Comparison of ENCODE assay signal across 20 mouse cellular contexts in genomic region chr17:10149682-10150402, GRCm38 (mm10).
A peak's percentile ranks its signal among the peaks of the same experiment; 100 is the strongest.
DNase-seq lines count a peak whose midpoint lies in the region; ATAC-seq and TF ChIP-seq lines count a peak whose summit lies in the region.
"Had no signal": no experiment of that assay in that cellular context is flagged by ENCODE, and none has a peak within 500 bp of the region (broad histone marks: within the 10 kb centered on the region; RNA-seq: fewer than 3 reads in every experiment).

No protein-coding gene starts in this region.

- no peak overlapping the region for H3K9ac ChIP-seq in MEL (ENCODE audit: control insufficient read depth, low read depth, low read length, poor library complexity, severe bottlenecking)
- no peak overlapping the region for H3K9ac ChIP-seq in hindbrain, embryonic 14.5 days
- H3K9ac ChIP-seq: embryonic facial prominence, embryonic 15.5 days; hindbrain, embryonic 12.5 days; midbrain, embryonic 12.5 days had no signal

- ATAC-seq in hindbrain, embryonic 14.5 days (ENCODE audit: low FRiP score): no peak
- ATAC-seq: inflammation-experienced regulatory T-cells, adult 6 months had no signal

- TF ChIP-seq RAD21 in MEL (IDR thresholded peaks at IDR 0.05; ENCODE audit: low read depth, low read length): no peak

- peak; percentile 14 for DNase-seq in adrenal gland, postnatal 10 days
- DNase-seq in adrenal gland, postnatal 14 days: no peak
- no peak for DNase-seq in MEL (ENCODE audit: low read depth, low spot score)
- peak; percentile 36 for DNase-seq in lung, adult 2 months
- DNase-seq in lung, postnatal 25 days (ENCODE audit: low spot score): peak; percentile 77
- no peak for DNase-seq in thymus, postnatal 10 days (ENCODE audit: low spot score in 2 of 2)
- no peak for DNase-seq in kidney, adult 18-20 months
- DNase-seq in hindbrain, embryonic 14.5 days (ENCODE audit: low spot score): no peak
- DNase-seq: cerebellum, adult 9-11 months; embryo, embryonic 11 days; heart, postnatal 10 days; kidney, adult 8-10 months; thymus, postnatal 4 days had no signal

- TF ChIP-seq EP300 in MEL (IDR thresholded peaks at IDR 0.05; ENCODE audit: low read depth in 1 of 2, low read length in 2 of 2): no peak

- no peaks in the 10 kb centered on the region for H3K79me2 ChIP-seq in MEL (ENCODE audit: control insufficient read depth, insufficient read depth, low read length, poor library complexity)

- no peaks in the 10 kb centered on the region for H3K4me1 ChIP-seq in MEL (ENCODE audit: control insufficient read depth in 1 of 2, insufficient read depth in 2 of 2, low read length in 2 of 2)
- H3K4me1 ChIP-seq in lung, adult 2 months (ENCODE audit: control insufficient read depth, insufficient read depth, low read length): no peaks in the 10 kb centered on the region
- H3K4me1 ChIP-seq in hindbrain, embryonic 14.5 days (replicated peaks; ENCODE audit: control insufficient read depth, insufficient read depth, low read length): peaks cover 15% of the 10 kb centered on the region; the same call in 1 of the 2 replicates
- H3K4me1 ChIP-seq: embryonic facial prominence, embryonic 15.5 days had no signal

- no peak overlapping the region for H3K4me3 ChIP-seq in MEL (ENCODE audit: control insufficient read depth in 1 of 2, insufficient read depth in 1 of 2, low read depth in 2 of 2, low read length in 2 of 2)
- no peak overlapping the region for H3K4me3 ChIP-seq in lung, adult 2 months (replicated peaks; ENCODE audit: extremely low read depth, low read depth, low read length)
- H3K4me3 ChIP-seq in hindbrain, embryonic 14.5 days (replicated peaks; ENCODE audit: low read length): no peak overlapping the region
- H3K4me3 ChIP-seq: embryonic facial prominence, embryonic 15.5 days; hindbrain, embryonic 12.5 days; midbrain, embryonic 12.5 days had no signal

- WGBS in lung, adult 2 months: 60% methylated on average over 8 of the region's 8 CpGs
- WGBS in hindbrain, embryonic 14.5 days: 70% methylated on average over 8 of the region's 8 CpGs

- no peak for TF ChIP-seq CTCF in MEL (IDR thresholded peaks at IDR 0.05 in 2 of 3, conservative IDR thresholded peaks at IDR 0.05 in 1 of 3; ENCODE audit: control insufficient read depth in 1 of 3, insufficient read depth in 1 of 3, low read depth in 2 of 3, low read length in 3 of 3, poor library complexity in 1 of 3, severe bottlenecking in 1 of 3)
- no peak for TF ChIP-seq CTCF in lung, adult 2 months (IDR thresholded peaks at IDR 0.05; ENCODE audit: insufficient read depth, low read length)

- no peak overlapping the region for H3K4me2 ChIP-seq in hindbrain, embryonic 14.5 days (replicated peaks)
- H3K4me2 ChIP-seq: embryonic facial prominence, embryonic 15.5 days; heart, embryonic 11.5 days; hindbrain, embryonic 12.5 days; liver, embryonic 11.5 days; midbrain, embryonic 12.5 days had no signal

- no peak for TF ChIP-seq POLR2A in MEL (IDR thresholded peaks at IDR 0.05; ENCODE audit: control insufficient read depth in 1 of 2, insufficient read depth in 1 of 2, low read depth in 1 of 2, low read length in 2 of 2, poor library complexity in 1 of 2)
- TF ChIP-seq POLR2A in lung, adult 2 months (IDR thresholded peaks at IDR 0.05; ENCODE audit: borderline replicate concordance, extremely low read depth, low read depth, low read length): no peak

- H3K9me3 ChIP-seq in MEL (replicated peaks; ENCODE audit: insufficient read depth, low read length): no peaks in the 10 kb centered on the region
- no peaks in the 10 kb centered on the region for H3K9me3 ChIP-seq in hindbrain, embryonic 14.5 days (ENCODE audit: control insufficient read depth, low read length)
- H3K9me3 ChIP-seq: embryonic facial prominence, embryonic 15.5 days; hindbrain, embryonic 12.5 days; midbrain, embryonic 12.5 days had no signal

- H3K27me3 ChIP-seq in MEL (ENCODE audit: control insufficient read depth in 1 of 2, insufficient read depth in 2 of 2, low read length in 2 of 2): no peaks in the 10 kb centered on the region
- H3K27me3 ChIP-seq in hindbrain, embryonic 14.5 days (ENCODE audit: control insufficient read depth, insufficient read depth, low read length): no peaks in the 10 kb centered on the region
- H3K27me3 ChIP-seq: embryonic facial prominence, embryonic 15.5 days; hindbrain, embryonic 12.5 days; midbrain, embryonic 12.5 days had no signal

- no peaks in the 10 kb centered on the region for H3K36me3 ChIP-seq in MEL (ENCODE audit: control insufficient read depth in 1 of 2, insufficient read depth in 2 of 2, low read length in 2 of 2)
- H3K36me3 ChIP-seq in hindbrain, embryonic 14.5 days (replicated peaks; ENCODE audit: control insufficient read depth, insufficient read depth): no peaks in the 10 kb centered on the region
- H3K36me3 ChIP-seq: embryonic facial prominence, embryonic 15.5 days; hindbrain, embryonic 12.5 days; midbrain, embryonic 12.5 days had no signal

- H3K27ac ChIP-seq in MEL (ENCODE audit: control insufficient read depth, low read depth, low read length): no peak overlapping the region
- H3K27ac ChIP-seq in hindbrain, embryonic 14.5 days: no peak overlapping the region
- H3K27ac ChIP-seq: embryonic facial prominence, embryonic 15.5 days; hindbrain, embryonic 12.5 days; macrophage; midbrain, embryonic 12.5 days had no signal

TF ChIP-seq in MEL, 35 proteins besides CTCF, POLR2A, EP300 and RAD21:
- TF ChIP-seq MAFK (IDR thresholded peaks at IDR 0.05; ENCODE audit: borderline replicate concordance, low read depth, low read length): peak; percentile 37; the same call in 1 of the 2 replicates
- no peak for TF ChIP-seq POLR2AphosphoS2 (IDR thresholded peaks at IDR 0.05; ENCODE audit: low read length)
TF ChIP-seq in MEL: peak in this region for 1.

Comparison
In these comparisons a context has a peak if more than half of its experiments do, and no peak if none do; other contexts are left out.
1. DNase-seq: peak in adrenal gland, postnatal 10 days (single experiment), lung, adult 2 months (single experiment) and lung, postnatal 25 days (single experiment); none in adrenal gland, postnatal 14 days (single experiment), MEL (single experiment), thymus, postnatal 10 days (0 of 2), kidney, adult 18-20 months (single experiment) and hindbrain, embryonic 14.5 days (single experiment).